Mouse (Mus musculus) hematopoietic stem cell, adult 5-6 weeks (primary cell): ENCODE measurements around the gene Ankrd23. TPM values are rescaled to one million over a fixed set of nuclear protein-coding genes. Genes with fewer than 3 reads are reported as not detected.
A peak's percentile ranks its signal among the peaks of the same experiment; 100 is the strongest.
"Not testable (repeated sequence)": the region's sequence is repeated elsewhere in the genome, so short reads cannot be mapped to it uniquely, and the experiment has no call there.

ENCODE experiments used
- ATAC-seq, 2 experiments: fragments of 125-278 bp in 1 of 2; replicated peaks in 1 of 2; 2 replicates each; pipeline ENCODE4 v1.8.0; 2016 to 2017; ENCODE audit warnings: inconsistent platforms in 2 of 2, mild to moderate bottlenecking in 2 of 2, moderate number of reproducible peaks in 2 of 2, low read depth in 1 of 2, moderate TSS enrichment in 1 of 2; ENCODE audit not compliant: low FRiP score in 2 of 2, poor library complexity in 2 of 2, severe bottlenecking in 2 of 2, insufficient read depth in 1 of 2, low TSS enrichment in 1 of 2
- total RNA-seq: library from RNA; stranded (forward); fragments of 172-1452, 232-1000 nt; gene quantifications from 2 replicates; pipeline ENCODE4 v1.2.3, GENCODE M21; 2017

Ankrd23 gene
- total RNA-seq, result 8.9 and 12.8 TPM in 2 replicates

- ATAC-seq, result not testable (repeated sequence)
Measured at GRCm38 (mm10) chr1:36536783-36537182, at the start of gene Ankrd23. Ankrd23 (minus strand) TSS chr1:36536883.

- no peak for ATAC-seq
Measured at GRCm38 (mm10) chr1:36586288-36586687, 49.6 kb upstream of the Ankrd23 start.

- no peak for ATAC-seq
Measured at GRCm38 (mm10) chr1:36583408-36584116, 46.9 kb upstream of the Ankrd23 start.

GRCm38 (mm10) chr1:36582211-36582610 is 45.5 kb upstream of the Ankrd23 start:
- ATAC-seq, result no peak

GRCm38 (mm10) chr1:36581260-36581659 is 44.6 kb upstream of the Ankrd23 start:
- ATAC-seq, result no peak

GRCm38 (mm10) chr1:36580384-36581207 is 43.9 kb upstream of the Ankrd23 start:
- peak; percentile 42 to 60; a peak in 2 of 4 replicates for ATAC-seq

- ATAC-seq, result no peak
Measured at GRCm38 (mm10) chr1:36579974-36580383, 43.3 kb upstream of the Ankrd23 start.

- no peak for ATAC-seq
Measured at GRCm38 (mm10) chr1:36576991-36577675, 40.5 kb upstream of the Ankrd23 start.

- ATAC-seq, result no peak
Measured at GRCm38 (mm10) chr1:36575347-36575746, 38.7 kb upstream of the Ankrd23 start.

GRCm38 (mm10) chr1:36574196-36574955 is 37.7 kb upstream of the Ankrd23 start:
- ATAC-seq, result no peak

GRCm38 (mm10) chr1:36573524-36573923 is 36.8 kb upstream of the Ankrd23 start:
- ATAC-seq, result no peak

GRCm38 (mm10) chr1:36572709-36573108 is 36.0 kb upstream of the Ankrd23 start:
- ATAC-seq, result no peak

- ATAC-seq, result no peak
Measured at GRCm38 (mm10) chr1:36572140-36572700, 35.5 kb upstream of the Ankrd23 start.

- ATAC-seq, result peak; percentile 65 to 66
Measured at GRCm38 (mm10) chr1:36571627-36572026, 34.9 kb upstream of the Ankrd23 start.

GRCm38 (mm10) chr1:36570320-36570719 is 33.6 kb upstream of the Ankrd23 start:
- ATAC-seq, result no peak

- ATAC-seq, result no peak
Measured at GRCm38 (mm10) chr1:36569694-36570276, 33.1 kb upstream of the Ankrd23 start.

- ATAC-seq, result no peak
Measured at GRCm38 (mm10) chr1:36568776-36569175, 32.1 kb upstream of the Ankrd23 start.
